Mouse (Mus musculus) CH12.LX (cell line): ENCODE measurements around the gene Pknox2. TPM values are rescaled to one million over a fixed set of nuclear protein-coding genes. Genes with fewer than 3 reads are reported as not detected.
A peak's percentile ranks its signal among the peaks of the same experiment; 100 is the strongest.

Experiments
- DNase-seq: peaks from one replicate; pipeline ENCODE4 v3.0.0-alpha.2; 2013; ENCODE audit errors: extremely low read depth
- H3K27ac ChIP-seq: 2 replicates; pipeline ENCODE4 v1.5.1; 2012; ENCODE audit warnings: low read depth, mild to moderate bottlenecking, control low read depth, moderate library complexity; ENCODE audit not compliant: insufficient read depth
- H3K27me3 ChIP-seq: replicated peaks from 2 replicates; pipeline ENCODE3; 2012; ENCODE audit warnings: inconsistent platforms
- H3K36me3 ChIP-seq, 2 experiments: replicated peaks in 1 of 2; 2 replicates each; pipeline versions ENCODE3 to v1.6.1; 2012; ENCODE audit warnings: inconsistent platforms in 1 of 2, low read length in 1 of 2, mild to moderate bottlenecking in 1 of 2, mixed read lengths in 1 of 2, moderate library complexity in 1 of 2; ENCODE audit not compliant: control insufficient read depth in 1 of 2, insufficient read depth in 1 of 2
- H3K4me1 ChIP-seq, 2 experiments: 2 replicates each; pipeline ENCODE4 v1.6.1; 2012; ENCODE audit warnings: inconsistent platforms in 1 of 2, moderate library complexity in 1 of 2; ENCODE audit not compliant: insufficient read depth in 2 of 2, control insufficient read depth in 1 of 2
- H3K4me2 ChIP-seq: 2 replicates; pipeline ENCODE4 v1.6.1; 2012; ENCODE audit warnings: low read depth, mild to moderate bottlenecking, control low read depth; ENCODE audit not compliant: poor library complexity, insufficient read depth, severe bottlenecking
- H3K4me3 ChIP-seq, 3 experiments: fragments of 150-350 bp in 1 of 3; sonication (generic) in 1 of 3; replicated peaks in 1 of 3; 2 replicates each; pipeline versions ENCODE3 to v1.5.1; 2011 to 2012; ENCODE audit warnings: low read depth in 2 of 3, low read length in 2 of 3, mild to moderate bottlenecking in 2 of 3, moderate library complexity in 2 of 3, control low read depth in 1 of 3, improper control_type of control experiment in 1 of 3, inconsistent platforms in 1 of 3, mixed read lengths in 1 of 3; ENCODE audit not compliant: poor library complexity in 1 of 3
- H3K79me2 ChIP-seq: replicated peaks from 2 replicates; pipeline ENCODE4 v1.6.1; 2012; ENCODE audit warnings: mild to moderate bottlenecking, moderate library complexity; ENCODE audit not compliant: control insufficient read depth, poor library complexity, insufficient read depth, severe bottlenecking; ENCODE audit errors: extremely low read depth
- H3K9ac ChIP-seq: 2 replicates; pipeline ENCODE4 v1.6.1; 2012; ENCODE audit warnings: low read depth, mild to moderate bottlenecking, control low read depth, moderate library complexity; ENCODE audit not compliant: insufficient read depth
- H3K9me3 ChIP-seq: replicated peaks from 2 replicates; pipeline ENCODE3; 2012; ENCODE audit warnings: low read length, inconsistent platforms, mixed read lengths
- BHLHE40 ChIP-seq: IDR thresholded peaks from 2 replicates; pipeline ENCODE4 v1.6.1; 2011; ENCODE audit warnings: mild to moderate bottlenecking, low read depth, low read length, improper control_type of control experiment
- CHD1 ChIP-seq: IDR thresholded peaks from 2 replicates; pipeline ENCODE4 v1.6.1; 2012; ENCODE audit warnings: low read depth, low read length, improper control_type of control experiment, inconsistent platforms
- CTCF ChIP-seq, 2 experiments: IDR thresholded peaks in 1 of 2; conservative IDR thresholded peaks in 1 of 2; 2 replicates each; pipeline ENCODE4 v1.5.1; 2011 to 2012; ENCODE audit warnings: low read depth in 2 of 2, low read length in 2 of 2, improper control_type of control experiment in 1 of 2, inconsistent platforms in 1 of 2, mild to moderate bottlenecking in 1 of 2, moderate library complexity in 1 of 2
- EP300 ChIP-seq: IDR thresholded peaks from 2 replicates; pipeline ENCODE4 v1.6.1; 2011; ENCODE audit warnings: low read length, improper control_type of control experiment
- HCFC1 ChIP-seq: IDR thresholded peaks from 2 replicates; pipeline ENCODE4 v1.6.1; 2012; ENCODE audit warnings: low read depth, mild to moderate bottlenecking, inconsistent platforms, low read length, improper control_type of control experiment
- IRF4 ChIP-seq: IDR thresholded peaks from 2 replicates; pipeline ENCODE4 v1.6.1; 2014; ENCODE audit warnings: low read depth, mild to moderate bottlenecking, inconsistent platforms, low read length, improper control_type of control experiment
- MAX ChIP-seq: IDR thresholded peaks from 2 replicates; pipeline ENCODE4 v1.6.1; 2011; ENCODE audit warnings: low read length, improper control_type of control experiment
- MAZ ChIP-seq: IDR thresholded peaks from 2 replicates; pipeline ENCODE4 v1.6.1; 2012; ENCODE audit warnings: low read depth, mild to moderate bottlenecking, inconsistent platforms, low read length, improper control_type of control experiment, moderate library complexity
- MYC ChIP-seq: IDR thresholded peaks from 2 replicates; pipeline ENCODE4 v1.6.1; 2011; ENCODE audit warnings: low read depth, mild to moderate bottlenecking, improper control_type of control experiment, low read length
- NRF1 ChIP-seq: IDR thresholded peaks from 2 replicates; pipeline ENCODE4 v1.6.1; 2014; ENCODE audit warnings: low read depth, mild to moderate bottlenecking, inconsistent platforms, low read length, improper control_type of control experiment, moderate library complexity
- PAX5 ChIP-seq: IDR thresholded peaks from 2 replicates; pipeline ENCODE4 v1.6.1; 2012; ENCODE audit warnings: low read length, inconsistent platforms, mixed read lengths
- POLR2A ChIP-seq: IDR thresholded peaks from 2 replicates; pipeline ENCODE4 v1.6.1; 2011; ENCODE audit warnings: low read depth, mild to moderate bottlenecking, improper control_type of control experiment, low read length
- POLR2AphosphoS2 ChIP-seq: IDR thresholded peaks from 2 replicates; pipeline ENCODE4 v1.6.1; 2011; ENCODE audit warnings: low read depth, low read length, improper control_type of control experiment
- RCOR1 ChIP-seq: conservative IDR thresholded peaks from 2 replicates; pipeline ENCODE4 v1.6.1; 2012; ENCODE audit warnings: low read depth, mild to moderate bottlenecking, inconsistent platforms, low read length, improper control_type of control experiment
- SMC3 ChIP-seq: IDR thresholded peaks from 2 replicates; pipeline ENCODE4 v1.6.1; 2011; ENCODE audit warnings: low read depth, low read length, improper control_type of control experiment
- TBP ChIP-seq: conservative IDR thresholded peaks from 2 replicates; pipeline ENCODE4 v1.6.1; 2011; ENCODE audit warnings: low read depth, low read length, improper control_type of control experiment
- TCF12 ChIP-seq: IDR thresholded peaks from 2 replicates; pipeline ENCODE4 v1.6.1; 2014; ENCODE audit warnings: low read depth, mild to moderate bottlenecking, inconsistent platforms, low read length, improper control_type of control experiment
- UBTF ChIP-seq: IDR thresholded peaks from 2 replicates; pipeline ENCODE4 v1.6.1; 2012; ENCODE audit warnings: low read depth, mild to moderate bottlenecking, inconsistent platforms, low read length, improper control_type of control experiment, moderate library complexity
- ZC3H11A ChIP-seq: IDR thresholded peaks from 2 replicates; pipeline ENCODE4 v1.6.1; 2012; ENCODE audit warnings: low read depth, mild to moderate bottlenecking, inconsistent platforms, low read length, improper control_type of control experiment
- ZKSCAN1 ChIP-seq: IDR thresholded peaks from 2 replicates; pipeline ENCODE4 v1.6.1; 2012; ENCODE audit warnings: low read depth, inconsistent platforms, low read length, improper control_type of control experiment, borderline replicate concordance
- ZNF384 ChIP-seq: IDR thresholded peaks from 2 replicates; pipeline ENCODE4 v1.6.1; 2012; ENCODE audit warnings: low read depth, low read length, improper control_type of control experiment, inconsistent platforms
- dilution Hi-C: fragments of 300-500 bp; cut with MboI; formaldehyde crosslinking; loops from 2 replicates; pipeline ENCODE4 v1.14.3; 2020; ENCODE audit warnings: low sequenced_read_pairs; ENCODE audit not compliant: extremely low pct_unique_long_range_greater_than_20kb, extremely low pct_ligation_motif_present
- in situ Hi-C: fragments of 300-500 bp; cut with MboI; formaldehyde crosslinking; loops from 3 replicates; pipeline ENCODE4 v1.14.3; 2019; ENCODE audit warnings: low sequenced_read_pairs, low pct_ligation_motif_present, low pct_unique_long_range_greater_than_20kb, mixed read lengths
- polyA plus RNA-seq: library from polyadenylated mRNA; unstranded; fragments of >175 nt; gene quantifications from 2 replicates; pipeline ENCODE4 v1.2.1, GENCODE M21; 2012; ENCODE audit warnings: low read depth; ENCODE audit not compliant: insufficient read length
- total RNA-seq, 2 experiments: library from RNA; depleted of rRNA; stranded (reverse); fragments of 300-350 nt in 1 of 2; fragments of >200 nt in 1 of 2; gene quantifications; 2 replicates each; pipeline ENCODE4 v1.2.3; 2012 to 2014

Pknox2 gene
- total and polyA plus RNA-seq, 3 experiments, result 0.08 to 0.11 TPM; not detected in 1

DNA sequence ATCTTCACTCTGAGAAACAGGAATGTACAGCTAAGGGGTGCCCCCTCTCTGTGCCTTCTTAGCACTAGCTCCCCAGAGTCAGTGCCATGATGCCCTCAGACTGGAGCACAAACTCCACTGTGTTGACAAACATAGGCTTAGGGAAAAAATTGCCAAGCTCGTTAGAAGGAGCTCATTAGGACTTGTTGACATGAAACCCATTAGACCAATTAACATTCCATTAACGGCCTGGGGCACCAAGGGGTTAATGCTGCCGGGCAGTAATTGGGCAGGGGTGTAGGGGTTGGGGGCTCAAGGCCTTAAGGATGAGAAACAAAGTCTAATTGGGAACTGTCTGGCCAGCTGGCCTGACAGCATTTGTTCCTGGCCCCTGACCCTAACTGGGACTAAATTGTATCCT lies 175.1 kb downstream of the Pknox2 start:
- H3K27ac ChIP-seq, result no peak overlapping the region
- DNase-seq, result no peak
- no peak overlapping the region for H3K4me2 ChIP-seq
- no peak for TF ChIP-seq RCOR1
- TF ChIP-seq ZNF384, result no peak
- TF ChIP-seq UBTF, result no peak
- no peak for TF ChIP-seq NRF1
- TF ChIP-seq MAZ, result no peak
- no peak for TF ChIP-seq POLR2A
- TF ChIP-seq ZKSCAN1, result no peak
- no peak for TF ChIP-seq IRF4
- no peak for TF ChIP-seq POLR2AphosphoS2
- TF ChIP-seq SMC3, result no peak
- TF ChIP-seq CHD1, result no peak
- no peak for TF ChIP-seq TBP
- no peak for TF ChIP-seq PAX5
- TF ChIP-seq CTCF (conservative IDR thresholded peaks at IDR 0.05 in 1 of 2, IDR thresholded peaks at IDR 0.05 in 1 of 2; ENCODE audit: low read depth in 2 of 2, low read length in 2 of 2), result no peak
- no peaks in the 10 kb centered on the region for H3K36me3 ChIP-seq
- H3K4me3 ChIP-seq, result no peak overlapping the region
- H3K9ac ChIP-seq, result no peak overlapping the region
- in situ Hi-C loops (no loop called here), dilution Hi-C loops (no loop called here)
- peaks cover 0 to 21% of the 10 kb centered on the region in 2 experiments; a peak in 1 of 4 replicates for H3K4me1 ChIP-seq
- peaks cover 5% of the 10 kb centered on the region for H3K27me3 ChIP-seq
- H3K79me2 ChIP-seq, result no peaks in the 10 kb centered on the region
- H3K9me3 ChIP-seq, result no peaks in the 10 kb centered on the region

DNA sequence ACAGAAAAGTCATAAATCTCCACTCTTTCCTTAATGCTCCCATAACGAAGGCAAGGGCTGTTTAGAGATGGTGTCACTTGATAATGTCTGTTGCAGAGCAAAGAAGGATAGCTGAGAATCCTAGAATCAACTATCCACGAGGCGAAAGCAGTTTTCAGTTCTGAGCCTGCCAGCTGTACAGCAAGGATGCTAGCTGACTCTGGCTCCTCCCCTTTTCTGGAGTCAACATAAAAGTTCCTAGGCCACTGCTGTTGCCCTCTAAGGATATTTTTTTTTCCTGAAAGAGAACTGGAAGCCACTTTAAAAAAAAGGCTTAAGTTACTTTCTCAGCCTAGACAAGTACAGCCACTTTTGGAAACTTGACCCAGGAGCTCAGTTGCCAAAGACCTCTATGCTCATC lies 176.1 kb downstream of the Pknox2 start:
- Histone ChIP-seq H3K79me2 (no peaks in the 10 kb centered on the region), H3K4me2 (peak overlapping the region; percentile 33), H3K9ac (no peak overlapping the region), H3K27ac (no peak overlapping the region), H3K27me3 (peaks cover 7% of the 10 kb centered on the region), H3K4me3 (no peak overlapping the region), H3K9me3 (no peaks in the 10 kb centered on the region), H3K36me3 (no peaks in the 10 kb centered on the region), H3K4me1 (peaks cover 0 to 21% of the 10 kb centered on the region in 2 experiments; a peak in 1 of 4 replicates)
- TF ChIP-seq POLR2A (no peak), EP300 (no peak), TCF12 (no peak), MAX (no peak), MAZ (no peak), ZNF384 (no peak), SMC3 (no peak), BHLHE40 (no peak), RCOR1 (no peak), HCFC1 (no peak), UBTF (no peak), MYC (no peak), ZKSCAN1 (no peak), ZC3H11A (no peak), PAX5 (no peak), POLR2AphosphoS2 (no peak)
- DNase-seq, result no peak
- dilution Hi-C loops, result no loop called here
- in situ Hi-C loops, result no loop called here
